Mouse (Mus musculus): ENCODE results near the gene Nudt9.
"Not testable (repeated sequence)": the region's sequence is repeated elsewhere in the genome, so short reads cannot be mapped to it uniquely, and the experiment has no call there.

The Nudt9 gene

GRCm38 (mm10) chr5:104046256-104047199, at the start of gene Nudt9:
Gene Nudt9, plus strand, starts transcription at chr5:104046306.
- peak; percentile 97 for DNase-seq

DNA sequence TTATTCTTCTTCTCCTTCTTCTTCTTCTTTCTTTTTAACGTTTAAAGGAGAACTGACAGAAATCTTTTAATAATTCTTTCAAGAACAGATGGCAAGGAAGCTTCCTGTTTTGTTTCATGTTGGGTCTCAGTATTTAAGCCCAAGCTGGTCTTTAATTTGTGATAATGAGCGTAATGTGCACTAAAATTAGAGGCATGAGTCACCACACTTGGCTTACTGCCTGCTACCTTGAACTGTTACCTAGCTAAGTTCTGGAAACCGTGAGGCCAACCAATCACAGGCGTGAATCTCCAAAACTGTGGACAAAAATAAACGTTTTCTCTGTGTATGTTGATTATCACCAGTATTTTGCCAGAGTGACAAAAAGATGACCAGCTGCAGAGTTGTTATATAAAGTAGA, 47.4 kb upstream of the Nudt9 start:
- no peak for DNase-seq

DNA sequence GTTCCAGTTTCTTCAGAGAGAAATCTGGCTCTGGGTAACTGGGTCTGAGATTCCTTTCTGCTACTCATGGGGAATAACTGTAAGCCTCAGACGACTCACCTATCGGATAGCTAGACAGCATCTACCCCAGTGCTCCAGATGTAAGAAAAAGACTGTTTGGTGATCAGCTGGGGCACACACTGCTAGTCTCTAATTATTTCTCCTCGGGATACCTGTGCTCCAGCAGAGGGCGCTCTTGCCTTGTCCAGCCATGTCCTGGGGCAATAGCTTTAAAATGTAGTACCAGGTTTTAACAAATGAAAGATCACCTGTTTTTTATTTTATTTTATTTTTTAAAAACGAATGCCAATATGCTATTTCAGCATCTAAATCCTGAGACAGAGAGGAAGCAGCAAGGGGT, 46.4 kb upstream of the Nudt9 start:
- DNase-seq: peak; percentile 85

- DNase-seq: no peak
Measured at GRCm38 (mm10) chr5:104002549-104003255, 43.4 kb upstream of the Nudt9 start.

- no peak for DNase-seq
Measured at GRCm38 (mm10) chr5:104003256-104003931, 42.7 kb upstream of the Nudt9 start.

DNA sequence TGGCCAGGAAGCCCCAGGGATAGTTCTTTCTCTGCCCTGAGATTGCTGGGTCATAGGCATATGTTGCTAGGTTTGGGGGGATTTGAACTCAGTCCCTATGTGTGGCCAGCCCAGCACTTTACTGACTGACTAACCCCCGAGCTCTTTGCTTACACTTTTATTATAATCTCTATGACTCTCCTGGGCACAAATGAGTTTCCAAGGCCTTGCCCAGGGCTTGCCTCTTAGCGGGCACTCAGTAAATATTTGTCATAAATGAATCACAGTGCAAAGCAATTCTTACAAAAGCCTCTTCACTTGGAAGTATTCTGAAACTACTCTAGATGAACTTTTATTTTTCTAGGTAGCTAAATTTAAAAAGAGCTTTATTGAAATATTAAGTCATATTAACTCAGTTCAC, 42.2 kb upstream of the Nudt9 start:
- no peak for DNase-seq

DNA sequence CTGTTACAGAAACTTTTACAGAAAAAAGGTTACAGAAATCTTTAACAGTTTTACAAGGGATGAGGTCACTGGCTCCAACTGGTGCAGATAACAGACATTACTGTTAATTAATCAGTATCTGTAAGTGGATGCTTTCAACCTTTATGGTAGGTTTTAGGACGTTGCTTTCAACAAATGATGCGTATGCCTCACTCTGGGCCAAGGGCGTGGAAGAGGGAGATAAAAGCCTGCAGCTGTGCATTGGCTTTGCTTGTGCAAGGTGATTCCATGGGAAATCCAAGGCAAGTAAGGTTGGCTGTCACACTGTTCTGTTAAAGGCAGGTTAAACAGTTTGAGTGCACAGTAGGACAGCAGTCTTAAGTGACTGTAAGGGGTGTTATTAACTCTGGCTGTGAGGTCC, 39.3 kb upstream of the Nudt9 start:
- DNase-seq: no peak

DNA sequence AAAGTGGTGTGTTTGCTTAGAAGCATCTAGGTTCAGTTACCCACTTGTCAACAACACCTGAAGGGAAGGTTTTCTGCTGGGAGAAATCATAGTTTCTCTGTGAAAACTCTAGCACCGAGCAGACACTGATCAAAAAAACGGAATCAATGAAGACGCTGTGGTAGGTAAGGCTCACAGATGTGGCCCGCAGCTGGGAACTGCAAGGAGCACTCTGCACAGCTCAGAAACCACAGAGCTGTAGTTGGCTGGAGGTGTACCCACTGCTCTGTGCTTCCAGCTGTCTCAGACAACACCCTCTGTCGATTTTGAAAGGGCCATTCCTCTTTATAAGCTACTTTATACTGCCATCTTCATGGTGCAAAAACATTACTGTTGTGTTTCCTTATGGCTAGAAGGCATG, 38.3 kb upstream of the Nudt9 start:
- peak; percentile 78 for DNase-seq

DNA sequence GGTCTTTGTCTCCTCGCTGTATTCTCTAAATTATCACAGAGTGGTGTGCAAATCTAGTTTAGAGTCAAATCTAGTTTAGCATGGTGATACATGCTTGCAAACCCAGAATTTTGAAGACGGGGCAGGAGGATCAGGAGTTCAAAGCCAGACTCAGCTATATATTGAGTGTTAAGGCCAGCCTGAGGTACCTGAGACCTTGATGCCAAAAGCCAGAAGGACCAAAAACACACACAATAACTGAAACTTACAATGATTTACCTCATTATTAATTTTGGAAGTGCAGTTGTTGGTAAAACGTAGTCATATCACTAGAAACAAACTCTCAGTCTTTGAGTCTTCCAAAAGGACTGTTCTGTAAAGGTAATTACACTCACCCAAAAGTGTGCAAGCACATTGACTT, 36.7 kb upstream of the Nudt9 start:
- DNase-seq: no peak

- no peak for DNase-seq
Measured at GRCm38 (mm10) chr5:104010261-104010660, 35.8 kb upstream of the Nudt9 start.

DNA sequence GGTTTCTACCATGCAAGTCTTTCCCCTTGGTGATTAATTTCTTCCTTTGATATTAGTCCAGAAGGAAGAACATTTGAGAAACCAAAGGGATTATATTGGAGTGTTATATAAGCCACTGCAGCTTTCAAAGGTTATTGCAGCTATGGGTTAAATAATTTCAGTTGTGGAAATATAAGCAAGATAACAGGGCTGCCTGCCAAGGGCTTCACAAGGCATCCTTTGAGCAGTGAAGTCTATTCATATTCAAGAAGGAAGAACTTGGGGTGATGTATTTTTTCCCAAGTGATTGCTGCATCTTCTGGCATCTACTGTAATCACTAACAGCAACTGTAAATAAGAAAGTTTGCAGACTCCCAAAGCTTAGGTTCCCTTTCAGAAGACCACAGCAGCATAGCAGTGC, 34.7 kb upstream of the Nudt9 start:
- DNase-seq: no peak

GRCm38 (mm10) chr5:104021597-104022378, 24.3 kb upstream of the Nudt9 start, which contains the start of gene Hsd17b11:
Gene Hsd17b11, minus strand, starts transcription at chr5:104021919.
- DNase-seq: peak; percentile 61

DNA sequence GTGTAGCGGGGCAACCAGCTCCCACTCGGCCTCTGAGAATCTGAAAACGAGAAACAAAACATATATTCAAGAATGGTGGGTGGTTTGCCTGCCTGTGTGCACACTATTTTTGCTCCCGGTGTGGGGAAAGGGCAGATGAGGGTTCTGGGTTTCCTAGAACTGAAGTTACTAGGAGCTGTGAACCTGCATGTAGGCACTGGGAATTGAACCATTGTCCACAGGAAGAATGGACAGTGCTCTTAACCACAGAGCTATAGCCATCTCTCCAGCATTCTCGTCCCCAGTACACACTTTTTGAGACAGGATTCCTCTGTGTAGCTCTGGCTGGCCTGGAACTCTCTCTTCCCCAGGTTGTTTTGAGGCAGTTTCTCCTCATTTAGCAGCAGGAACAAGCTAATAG, 23.5 kb upstream of the Nudt9 start:
- no peak for DNase-seq

- no peak for DNase-seq
Measured at GRCm38 (mm10) chr5:104023289-104024020, 22.7 kb upstream of the Nudt9 start.

- not testable (repeated sequence) for DNase-seq
Measured at GRCm38 (mm10) chr5:104024193-104024592, 21.9 kb upstream of the Nudt9 start.

GRCm38 (mm10) chr5:104024762-104025161, 21.3 kb upstream of the Nudt9 start:
- DNase-seq: no peak

GRCm38 (mm10) chr5:104025245-104025854, 20.8 kb upstream of the Nudt9 start:
- DNase-seq: no peak

DNA sequence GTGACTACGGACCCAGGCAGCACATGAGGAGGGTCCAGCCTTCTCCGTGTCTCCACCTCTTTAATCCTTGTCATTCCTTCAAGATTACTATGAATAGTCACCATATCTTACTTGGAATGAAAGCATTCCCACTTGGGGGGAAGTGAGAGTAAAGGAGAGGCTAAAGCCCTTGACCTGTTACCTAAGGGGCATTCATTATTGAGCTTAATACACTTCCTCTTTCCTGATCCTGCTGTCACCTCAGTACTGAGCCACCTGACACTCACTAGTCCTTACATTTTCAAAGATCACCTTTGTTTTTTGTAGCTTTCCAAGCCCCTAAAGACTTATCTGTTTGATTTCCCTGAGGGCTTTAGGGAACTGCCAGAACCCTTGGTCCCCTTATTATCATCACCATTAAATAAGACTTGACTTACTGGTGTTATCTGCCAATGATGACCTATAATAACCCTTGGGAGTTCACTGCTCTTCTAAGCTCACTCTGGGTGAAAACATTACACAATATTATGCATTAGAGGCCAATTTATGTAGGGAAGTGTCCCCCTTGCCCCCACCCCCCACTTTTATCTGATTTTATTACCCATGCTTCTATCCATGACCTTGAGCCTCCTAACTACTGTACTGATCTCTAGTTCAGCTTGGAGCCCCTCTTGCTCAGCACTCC, 13.5 kb upstream of the Nudt9 start:
- no peak for DNase-seq

GRCm38 (mm10) chr5:104035066-104035465, 11.0 kb upstream of the Nudt9 start:
- DNase-seq: no peak

GRCm38 (mm10) chr5:104035824-104036223, 10.3 kb upstream of the Nudt9 start:
- DNase-seq: no peak

DNA sequence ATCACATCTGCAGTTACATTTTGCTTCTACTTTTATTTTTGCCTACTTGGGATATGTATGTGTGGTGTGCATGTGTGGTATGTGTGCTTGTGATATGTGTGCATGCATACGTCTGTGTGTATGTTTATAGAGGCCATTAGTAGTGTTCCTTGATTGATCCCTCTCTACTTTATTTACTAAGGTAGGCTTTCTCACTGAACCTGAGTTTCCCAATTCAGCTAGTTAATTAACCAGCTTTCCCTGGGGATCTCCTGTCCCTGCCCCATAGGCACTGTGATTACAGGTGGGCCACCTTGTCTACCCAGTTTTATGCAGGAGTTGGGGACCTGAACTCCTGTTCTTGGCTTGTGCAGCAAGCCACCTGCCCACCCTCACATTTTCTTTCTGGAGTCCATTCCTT, 9.4 kb upstream of the Nudt9 start:
- no peak for DNase-seq
